Mouse (Mus musculus) cortical plate, adult 2 months (tissue): ENCODE results near the gene Cyp2b10. TPM values are rescaled to one million over a fixed set of nuclear protein-coding genes. Genes with fewer than 3 reads are reported as not detected.
"Not testable (repeated sequence)": the region's sequence is repeated elsewhere in the genome, so short reads cannot be mapped to it uniquely, and the experiment has no call there.

Experiments
- H3K27ac ChIP-seq: fragments of 200-500 bp; 2 replicates; pipeline ENCODE4 v1.5.1; 2012; ENCODE audit warnings: low read length, control low read depth, inconsistent platforms; ENCODE audit not compliant: insufficient read depth
- H3K4me1 ChIP-seq: fragments of 200-500 bp; 2 replicates; pipeline ENCODE4 v1.6.1; 2011; ENCODE audit warnings: low read length; ENCODE audit not compliant: control insufficient read depth, insufficient read depth
- H3K4me3 ChIP-seq: fragments of 200-500 bp; 2 replicates; pipeline ENCODE4 v1.5.1; 2011; ENCODE audit warnings: mild to moderate bottlenecking, low read length, control low read depth; ENCODE audit not compliant: insufficient read depth
- CTCF ChIP-seq: fragments of 200-500 bp; IDR thresholded peaks from 2 replicates; pipeline ENCODE4 v1.5.1; 2011; ENCODE audit warnings: mild to moderate bottlenecking, control low read depth, low read length; ENCODE audit not compliant: insufficient read depth; ENCODE audit errors: extremely low read depth
- POLR2A ChIP-seq: fragments of 200-500 bp; IDR thresholded peaks from 2 replicates; pipeline ENCODE4 v1.6.1; 2011; ENCODE audit warnings: mild to moderate bottlenecking, low read length, control low read depth; ENCODE audit not compliant: insufficient read depth; ENCODE audit errors: extremely low read depth
- polyA plus RNA-seq: library from polyadenylated mRNA; depleted of rRNA; stranded (reverse); fragments of >200 nt; gene quantifications from 2 replicates; pipeline ENCODE4 v1.2.3, GENCODE M21; 2012; rRNA removed

The Cyp2b10 gene
- polyA plus RNA-seq, 1 experiment: 0.04 TPM

DNA sequence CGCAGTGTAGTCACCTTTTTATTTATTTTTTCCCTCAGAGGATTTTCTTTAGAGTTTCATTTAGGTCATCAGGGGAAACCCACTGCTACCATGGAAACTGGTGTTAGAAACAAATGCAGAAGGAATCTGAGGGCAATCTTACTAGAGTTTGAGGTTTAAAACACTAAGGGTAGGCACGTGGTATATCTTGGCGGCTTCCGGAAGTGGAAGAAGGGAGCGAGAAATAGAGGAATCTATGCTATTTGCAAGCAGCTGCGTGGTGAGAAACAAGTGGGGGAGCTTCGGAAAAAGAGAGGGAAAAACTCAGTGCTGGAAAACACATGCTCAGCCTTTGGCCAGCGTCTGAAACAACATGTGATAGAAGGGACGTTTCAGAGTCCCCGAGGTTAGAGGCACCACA, 7.1 kb downstream of the Cyp2b10 start:
- TF ChIP-seq POLR2A (no peak), CTCF (no peak)
- no peaks in the 10 kb centered on the region for H3K4me1 ChIP-seq
- no peak overlapping the region for H3K27ac ChIP-seq
- no peak overlapping the region for H3K4me3 ChIP-seq

DNA sequence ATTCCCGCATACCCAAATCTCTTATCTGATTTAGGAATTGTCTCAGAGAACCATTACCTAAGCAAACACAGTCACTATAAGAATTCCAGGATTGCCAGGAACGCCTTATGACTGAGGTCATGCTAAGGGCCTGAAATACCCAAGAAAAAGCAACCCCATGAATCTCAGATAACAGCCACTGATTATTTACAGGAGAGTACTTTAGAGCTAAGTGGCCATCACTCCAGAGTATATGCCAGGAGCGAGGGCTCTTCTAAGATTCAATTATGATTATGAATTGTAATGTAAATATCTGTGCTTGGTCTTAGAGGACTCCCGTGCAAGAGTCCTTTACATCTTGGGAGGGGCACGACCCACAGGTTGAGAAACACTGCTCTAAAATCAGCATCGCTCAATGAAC, 10.0 kb downstream of the Cyp2b10 start:
- no peaks in the 10 kb centered on the region for H3K4me1 ChIP-seq
- TF ChIP-seq CTCF: no peak
- TF ChIP-seq POLR2A: no peak
- no peak overlapping the region for H3K27ac ChIP-seq
- no peak overlapping the region for H3K4me3 ChIP-seq

GRCm38 (mm10) chr7:25910046-25910445, 12.6 kb downstream of the Cyp2b10 start:
- Histone ChIP-seq H3K27ac (no peak overlapping the region), H3K4me3 (no peak overlapping the region), H3K4me1 (no peaks in the 10 kb centered on the region)
- TF ChIP-seq CTCF (no peak), POLR2A (no peak)

DNA sequence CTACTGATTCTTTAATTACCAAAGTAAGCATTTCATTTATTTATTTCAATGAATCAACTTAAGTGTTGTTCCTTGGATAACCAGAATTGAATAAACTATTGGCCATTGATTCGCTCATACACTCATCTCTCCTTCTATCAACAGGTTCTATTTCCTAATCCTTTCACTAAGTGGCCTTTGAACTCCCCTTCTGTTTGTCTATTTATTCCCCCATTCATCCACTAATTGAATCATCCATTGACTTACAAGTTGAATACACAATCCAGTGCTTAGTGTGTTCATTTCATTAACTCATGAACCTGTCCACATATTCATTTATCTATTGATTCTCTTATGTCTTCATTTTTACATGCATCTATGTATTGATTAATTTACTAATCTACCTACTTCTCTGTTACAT, 18.7 kb downstream of the Cyp2b10 start:
- Histone ChIP-seq H3K4me3 (no peak overlapping the region), H3K27ac (no peak overlapping the region), H3K4me1 (no peaks in the 10 kb centered on the region)
- TF ChIP-seq CTCF (no peak), POLR2A (no peak)

GRCm38 (mm10) chr7:25917271-25917670, 19.9 kb downstream of the Cyp2b10 start:
- H3K27ac ChIP-seq, H3K4me3 ChIP-seq, H3K4me1 ChIP-seq: not testable (repeated sequence)

DNA sequence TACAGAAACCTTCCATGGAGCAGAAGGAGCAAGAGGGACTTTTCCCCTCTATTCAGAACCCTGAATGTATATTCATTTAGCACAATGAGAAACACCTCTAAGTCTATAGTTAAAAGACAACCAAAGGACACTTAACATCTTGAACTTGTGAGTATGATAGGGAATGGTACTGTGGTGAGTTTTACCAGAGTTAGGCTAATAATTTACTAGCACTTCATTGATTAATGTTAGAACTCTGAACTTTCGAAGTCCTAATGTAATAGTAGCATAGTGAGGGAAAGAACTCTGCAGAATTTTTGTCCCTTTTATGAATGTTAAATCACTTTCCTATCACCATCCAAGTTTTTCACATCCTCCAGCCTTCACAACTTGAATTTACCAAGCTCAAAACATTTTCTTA, 22.0 kb downstream of the Cyp2b10 start:
- TF ChIP-seq CTCF (no peak), POLR2A (no peak)
- Histone ChIP-seq H3K4me3 (no peak overlapping the region), H3K27ac (no peak overlapping the region), H3K4me1 (no peaks in the 10 kb centered on the region)

DNA sequence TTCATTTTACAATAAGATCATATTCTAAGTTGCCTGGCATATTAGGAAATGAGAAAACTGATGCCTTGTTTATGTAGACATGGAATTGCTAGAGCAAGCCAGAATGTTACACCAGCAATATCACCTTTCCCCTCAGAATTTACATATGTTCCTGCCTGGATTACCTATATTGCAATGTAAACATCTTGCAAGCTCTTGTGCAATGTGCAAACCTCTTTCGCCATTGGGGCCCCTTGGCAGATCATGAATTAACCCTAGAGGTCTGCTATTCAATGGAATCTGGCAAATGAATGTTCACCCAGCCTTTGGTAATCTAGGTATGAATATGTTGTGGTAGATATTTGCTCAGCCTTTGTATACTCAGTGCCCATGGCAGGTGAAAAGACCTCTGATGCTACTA, 47.9 kb downstream of the Cyp2b10 start:
- Histone ChIP-seq H3K4me1 (no peaks in the 10 kb centered on the region), H3K4me3 (no peak overlapping the region), H3K27ac (no peak overlapping the region)
- TF ChIP-seq POLR2A (no peak), CTCF (no peak)

Other genes starting within 250 kb of the Cyp2b10 start
- 63.7 and 66.1 TPM in 2 replicates for gene Bckdha, start 238.6 kb upstream of the Cyp2b10 start, polyA plus RNA-seq
- 31.3 and 31.5 TPM in 2 replicates for gene Exosc5, start 238.5 kb upstream of the Cyp2b10 start, polyA plus RNA-seq
- 30.3 and 37.6 TPM in 2 replicates for gene Tmem91, start 222.5 kb upstream of the Cyp2b10 start, polyA plus RNA-seq
- 38.8 and 42.4 TPM in 2 replicates for gene B9d2, start 216.8 kb upstream of the Cyp2b10 start, polyA plus RNA-seq
- 5.6 and 6.2 TPM in 2 replicates for gene Tgfb1, start 210.6 kb upstream of the Cyp2b10 start, polyA plus RNA-seq
- 57.9 and 58.5 TPM in 2 replicates for gene Ccdc97, start 178.5 kb upstream of the Cyp2b10 start, polyA plus RNA-seq
- gene Hnrnpul1, start 142.9 kb upstream of the Cyp2b10 start, polyA plus RNA-seq: 36.7 and 37.6 TPM in 2 replicates
- 33.5 and 34.4 TPM in 2 replicates for gene Axl, start 108.9 kb upstream of the Cyp2b10 start, polyA plus RNA-seq
- 4.1 and 4.9 TPM in 2 replicates for gene Cyp2s1, start 80.7 kb upstream of the Cyp2b10 start, polyA plus RNA-seq
- not detected in 2 replicates for gene Cyp2b13, start 163.9 kb downstream of the Cyp2b10 start, polyA plus RNA-seq